Mouse (Mus musculus) ES-Bruce4 (cell line): Measurements from ENCODE around the gene Cad. TPM values are rescaled to one million over a fixed set of nuclear protein-coding genes. Genes with fewer than 3 reads are reported as not detected.
"Not testable (repeated sequence)": the region's sequence is repeated elsewhere in the genome, so short reads cannot be mapped to it uniquely, and the experiment has no call there.

Experiments
- H3K27ac ChIP-seq: 2 replicates; pipeline ENCODE4 v1.5.1; 2012; ENCODE audit warnings: low read length, inconsistent platforms; ENCODE audit not compliant: insufficient read depth
- H3K27me3 ChIP-seq: 2 replicates; pipeline ENCODE4 v1.6.1; 2012; ENCODE audit warnings: mild to moderate bottlenecking, low read length, inconsistent platforms; ENCODE audit not compliant: control insufficient read depth, poor library complexity, insufficient read depth, severe bottlenecking
- H3K36me3 ChIP-seq: 2 replicates; pipeline ENCODE4 v1.6.1; 2012; ENCODE audit warnings: inconsistent platforms, mild to moderate bottlenecking, low read length, moderate library complexity; ENCODE audit not compliant: control insufficient read depth, poor library complexity, insufficient read depth, severe bottlenecking
- H3K4me1 ChIP-seq: one replicate; pipeline ENCODE4 v1.8.1; 2011; ENCODE audit warnings: low read length; ENCODE audit not compliant: control insufficient read depth, insufficient read depth
- H3K4me3 ChIP-seq: 2 replicates; pipeline ENCODE4 v1.5.1; 2011; ENCODE audit warnings: low read depth, mild to moderate bottlenecking, low read length
- H3K9ac ChIP-seq: 2 replicates; pipeline ENCODE4 v1.6.1; 2012; ENCODE audit warnings: low read depth, mild to moderate bottlenecking, inconsistent platforms; ENCODE audit not compliant: poor library complexity, severe bottlenecking
- H3K9me3 ChIP-seq: replicated peaks from 2 replicates; pipeline ENCODE4 v1.6.1; 2012; ENCODE audit warnings: mild to moderate bottlenecking, low read length, inconsistent platforms; ENCODE audit not compliant: control insufficient read depth, poor library complexity, insufficient read depth, severe bottlenecking
- CTCF ChIP-seq: IDR thresholded peaks from one replicate; pipeline ENCODE4 v1.8.1; 2011; ENCODE audit warnings: low read depth, low read length
- EP300 ChIP-seq: IDR thresholded peaks from 2 replicates; pipeline ENCODE4 v1.6.1; 2011; ENCODE audit warnings: low read depth, low read length; ENCODE audit not compliant: insufficient read depth
- POLR2A ChIP-seq: IDR thresholded peaks from one replicate; pipeline ENCODE4 v1.8.1; 2011; ENCODE audit warnings: low read length; ENCODE audit not compliant: insufficient read depth
- polyA plus RNA-seq: library from polyadenylated mRNA; stranded (reverse); fragments of >200 nt; gene quantifications from 2 replicates; pipeline ENCODE4 v1.2.4, GENCODE M21; 2011; ENCODE audit warnings: low read depth; ENCODE audit not compliant: missing spikeins, insufficient read depth, insufficient read length

Cad gene
- polyA plus RNA-seq, 1 experiment: 147 TPM

DNA sequence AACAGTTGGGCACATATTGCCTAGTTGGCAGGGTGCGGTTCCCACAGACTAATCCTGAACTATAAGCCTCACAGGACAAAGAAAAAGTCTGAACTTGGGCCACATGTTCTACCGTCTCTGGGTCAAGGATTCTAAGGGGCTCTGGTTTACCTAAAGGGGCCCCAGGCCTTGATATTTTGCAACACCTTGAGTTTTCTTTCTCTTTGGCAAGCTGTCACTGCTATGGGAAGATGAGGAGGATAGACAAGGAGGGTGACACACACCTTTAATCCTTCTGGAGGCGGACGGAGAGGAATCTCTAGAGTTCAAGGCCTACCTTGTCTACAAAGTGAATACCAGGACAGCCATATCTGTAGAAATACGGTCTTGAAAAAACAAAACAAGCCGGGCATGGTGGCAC, 8.2 kb upstream of the Cad start:
- Histone ChIP-seq H3K9me3 (no peaks in the 10 kb centered on the region), H3K4me3 (no peak overlapping the region), H3K36me3 (no peaks in the 10 kb centered on the region; the same call in none of the 2 replicates), H3K4me1 (no peaks in the 10 kb centered on the region), H3K27me3 (no peaks in the 10 kb centered on the region), H3K27ac (no peak overlapping the region), H3K9ac (no peak overlapping the region)
- no peak for TF ChIP-seq CTCF
- no peak for TF ChIP-seq POLR2A
- TF ChIP-seq EP300: no peak

- H3K4me1 ChIP-seq: no peaks in the 10 kb centered on the region
- TF ChIP-seq EP300: no peak
- TF ChIP-seq CTCF: no peak
- TF ChIP-seq POLR2A: no peak
- no peak overlapping the region for H3K27ac ChIP-seq
- H3K36me3 ChIP-seq: no peaks in the 10 kb centered on the region
- peak overlapping the region; percentile 19; the same call in 1 of the 2 replicates for H3K9ac ChIP-seq
- no peak overlapping the region for H3K4me3 ChIP-seq
- no peaks in the 10 kb centered on the region for H3K9me3 ChIP-seq
- H3K27me3 ChIP-seq: no peaks in the 10 kb centered on the region
Measured at GRCm38 (mm10) chr5:31047074-31047473, 7.5 kb upstream of the Cad start.

DNA sequence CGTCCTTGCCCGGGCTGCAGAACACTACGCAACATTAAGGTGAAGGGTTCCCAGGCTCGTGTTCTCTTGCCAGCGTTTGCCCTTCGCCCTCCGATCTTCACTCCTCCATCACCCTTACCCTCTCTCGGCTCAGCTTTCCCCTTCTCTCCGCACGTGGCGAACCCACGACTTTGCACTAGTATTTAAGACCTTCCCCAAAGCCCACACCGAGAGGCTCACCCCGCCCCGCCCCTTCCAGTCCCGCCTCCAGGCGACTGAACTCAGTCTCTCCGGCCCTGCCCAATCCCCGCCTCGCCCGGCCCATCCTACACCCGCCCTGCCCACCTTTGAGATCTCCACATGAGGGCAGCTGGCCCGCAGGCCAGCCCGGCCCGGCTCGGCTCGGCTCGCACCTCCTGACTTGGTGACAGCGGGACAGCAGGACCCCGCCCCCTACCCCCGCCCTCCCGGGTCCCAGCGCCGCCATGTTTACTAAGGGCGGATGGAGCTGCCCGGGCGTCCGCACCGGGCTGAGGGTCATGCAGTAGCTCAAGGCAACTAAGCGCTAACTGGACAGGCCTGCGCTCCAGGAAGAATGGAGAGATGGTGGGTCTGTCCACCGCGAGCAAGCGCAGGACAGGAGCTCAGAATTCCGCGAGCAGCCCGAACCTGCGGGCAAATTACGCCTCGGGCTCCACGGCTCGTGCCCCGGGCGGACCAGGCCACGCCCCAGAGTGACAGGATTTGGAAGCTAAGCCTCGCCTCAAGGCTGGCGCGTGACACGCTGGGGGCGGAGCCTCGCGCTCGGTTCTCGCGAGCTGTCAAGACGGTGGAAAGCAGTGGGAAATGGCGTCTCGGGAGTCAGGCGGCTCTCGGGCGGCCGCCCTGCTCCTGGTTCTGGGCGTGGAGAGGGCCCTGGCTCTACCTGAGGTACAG, 6.5 kb upstream of the Cad start, which contains the start of gene Atraid:
TSS of gene Atraid (plus strand) at position 465 of the 915 bp plus-strand sequence.
- no peak for TF ChIP-seq CTCF
- peak; percentile 64 for TF ChIP-seq POLR2A
- TF ChIP-seq EP300: no peak
- Histone ChIP-seq H3K9me3 (no peaks in the 10 kb centered on the region), H3K27ac (peak within 1 kb of the TSS; percentile 61; the same call in 1 of the 2 replicates), H3K4me1 (no peaks in the 10 kb centered on the region), H3K27me3 (no peaks in the 10 kb centered on the region), H3K36me3 (no peaks in the 10 kb centered on the region), H3K4me3 (peak within 1 kb of the TSS; percentile 84), H3K9ac (peak within 1 kb of the TSS; percentile 19)

DNA sequence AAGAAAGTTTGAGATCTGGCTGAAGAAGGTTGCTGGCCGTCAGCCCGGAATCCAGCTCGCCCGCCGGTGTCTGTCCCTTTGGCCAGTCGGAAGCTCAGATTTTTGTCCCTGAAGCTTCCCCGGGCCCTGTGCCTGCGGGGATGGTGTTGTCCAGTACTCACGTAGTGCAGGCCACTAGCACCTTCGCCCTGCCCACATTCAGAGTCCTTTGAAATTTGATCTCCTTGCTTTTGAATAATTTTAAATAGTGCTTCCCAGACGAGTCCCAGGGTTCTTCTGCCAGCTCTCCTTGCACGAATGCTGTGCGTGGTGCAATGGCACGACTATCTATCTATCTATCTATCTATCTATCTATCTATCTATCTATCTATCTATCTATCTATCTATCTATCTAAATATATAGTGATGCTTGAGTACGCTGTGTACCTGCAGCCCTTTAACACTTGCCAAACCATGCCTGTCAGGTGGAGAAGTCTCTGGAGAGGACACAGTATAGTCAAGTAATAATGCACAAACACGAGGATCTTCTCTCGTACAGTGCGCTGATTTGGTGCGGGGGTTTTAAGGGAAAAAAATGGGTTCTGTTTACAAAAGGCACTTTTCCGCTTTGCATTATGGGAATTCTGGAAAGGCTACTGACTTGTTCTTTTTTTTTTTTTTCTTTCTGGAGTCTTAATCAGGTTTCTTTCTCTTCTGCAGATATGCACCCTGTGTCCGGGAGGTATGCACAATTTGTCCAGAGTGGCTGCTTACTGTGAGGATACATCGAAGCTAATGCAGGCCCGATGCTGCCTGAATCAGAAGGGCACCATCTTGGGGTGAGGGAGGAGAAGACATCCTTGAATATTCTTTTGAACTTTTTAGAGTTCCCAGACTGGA, 5.6 kb upstream of the Cad start, which contains the start of gene Slc5a6:
TSS of gene Slc5a6 (minus strand) at position 162 of the 879 bp plus-strand sequence.
- H3K9me3 ChIP-seq: no peaks in the 10 kb centered on the region
- H3K36me3 ChIP-seq: no peaks in the 10 kb centered on the region
- H3K9ac ChIP-seq: peak within 1 kb of the TSS; percentile 19
- H3K4me1 ChIP-seq: no peaks in the 10 kb centered on the region
- H3K4me3 ChIP-seq: peak within 1 kb of the TSS; percentile 84
- H3K27me3 ChIP-seq: no peaks in the 10 kb centered on the region
- peak within 1 kb of the TSS; percentile 61; the same call in 1 of the 2 replicates for H3K27ac ChIP-seq
- TF ChIP-seq CTCF: peak; percentile 33
- TF ChIP-seq EP300: no peak
- TF ChIP-seq POLR2A: no peak

- no peak overlapping the region for H3K9ac ChIP-seq
- no peak for TF ChIP-seq EP300
- TF ChIP-seq POLR2A: no peak
- TF ChIP-seq CTCF: no peak
Measured at GRCm38 (mm10) chr5:31050427-31050826, 4.2 kb upstream of the Cad start.

GRCm38 (mm10) chr5:31053728-31054127, 852 bp upstream of the Cad start:
- H3K9me3 ChIP-seq, H3K4me1 ChIP-seq, H3K27me3 ChIP-seq: not testable (repeated sequence)
- H3K4me3 ChIP-seq: peak overlapping the region; percentile 61; the same call in 1 of the 2 replicates
- peaks cover 19% of the 10 kb centered on the region for H3K36me3 ChIP-seq
- H3K9ac ChIP-seq: peak overlapping the region; percentile 85
- H3K27ac ChIP-seq: peak overlapping the region; percentile 67

More at GRCm38 (mm10) chr5:31050427-31050826, 4.2 kb upstream of the Cad start:
- H3K9me3 ChIP-seq: no peaks in the 10 kb centered on the region
- no peaks in the 10 kb centered on the region for H3K27me3 ChIP-seq
- H3K36me3 ChIP-seq: no peaks in the 10 kb centered on the region
- H3K4me3 ChIP-seq: no peak overlapping the region
- H3K4me1 ChIP-seq: no peaks in the 10 kb centered on the region
- H3K27ac ChIP-seq: no peak overlapping the region
